Mouse (Mus musculus) lung, postnatal 0 days (tissue): ENCODE data around the gene P3h2.

Experiments
- CTCF ChIP-seq: IDR thresholded peaks from 2 replicates; pipeline ENCODE4 v1.5.1; 2016; ENCODE audit warnings: antibody characterized with exemption, mild to moderate bottlenecking
- EP300 ChIP-seq: IDR thresholded peaks from 2 replicates; pipeline ENCODE4 v1.6.1; 2016; ENCODE audit warnings: antibody characterized with exemption, mild to moderate bottlenecking, control low read depth

DNA sequence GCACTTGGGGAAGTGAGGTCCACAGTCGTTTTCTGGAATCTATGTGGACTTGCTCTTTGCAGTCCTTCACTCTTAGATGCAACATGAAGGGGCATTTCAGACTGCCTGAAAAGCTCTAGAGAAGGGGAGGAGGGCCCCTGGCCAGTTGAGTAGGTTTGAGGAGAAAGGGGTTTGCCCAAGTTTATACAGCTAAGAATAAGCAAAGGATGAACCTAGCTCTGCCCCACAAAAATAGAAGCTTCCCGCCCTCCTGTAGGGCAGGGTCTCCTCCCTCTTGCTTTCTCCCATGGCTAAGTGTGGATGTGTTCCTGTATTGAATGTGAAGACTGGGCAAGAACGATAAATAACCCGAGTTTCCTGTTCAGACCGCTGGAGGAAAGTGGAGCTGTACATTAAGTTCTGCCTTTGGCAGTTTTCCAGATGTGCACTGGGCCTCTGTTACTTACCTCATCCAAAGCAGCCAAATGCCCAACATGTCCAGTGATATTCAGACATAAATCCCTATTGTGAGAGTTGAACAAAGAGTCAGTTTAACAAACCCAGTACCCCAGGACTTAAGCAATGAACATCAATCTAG is 545 bp upstream of the P3h2 start:
- peak; percentile 10; the same call in 1 of the 2 replicates for TF ChIP-seq CTCF
- TF ChIP-seq EP300: no peak
